Mouse (Mus musculus) CH12.LX (cell line): Measurements from ENCODE around the gene Trpc4ap.

ENCODE experiments used
- CTCF ChIP-seq, 2 experiments: IDR thresholded peaks in 1 of 2; conservative IDR thresholded peaks in 1 of 2; 2 replicates each; pipeline ENCODE4 v1.5.1; 2011 to 2012; ENCODE audit warnings: low read depth in 2 of 2, low read length in 2 of 2, improper control_type of control experiment in 1 of 2, inconsistent platforms in 1 of 2, mild to moderate bottlenecking in 1 of 2, moderate library complexity in 1 of 2
- EP300 ChIP-seq: IDR thresholded peaks from 2 replicates; pipeline ENCODE4 v1.6.1; 2011; ENCODE audit warnings: low read length, improper control_type of control experiment
- KAT2A ChIP-seq: IDR thresholded peaks from 2 replicates; pipeline ENCODE4 v1.6.1; 2012; ENCODE audit warnings: low read length, improper control_type of control experiment, inconsistent platforms; ENCODE audit not compliant: insufficient replicate concordance
- POLR2A ChIP-seq: IDR thresholded peaks from 2 replicates; pipeline ENCODE4 v1.6.1; 2011; ENCODE audit warnings: low read depth, mild to moderate bottlenecking, improper control_type of control experiment, low read length
- ZC3H11A ChIP-seq: IDR thresholded peaks from 2 replicates; pipeline ENCODE4 v1.6.1; 2012; ENCODE audit warnings: low read depth, mild to moderate bottlenecking, inconsistent platforms, low read length, improper control_type of control experiment

- no peak for TF ChIP-seq CTCF (conservative IDR thresholded peaks at IDR 0.05 in 1 of 2, IDR thresholded peaks at IDR 0.05 in 1 of 2; ENCODE audit: low read depth in 2 of 2, low read length in 2 of 2)
- no peak for TF ChIP-seq POLR2A
- TF ChIP-seq KAT2A = no peak
- TF ChIP-seq EP300 = no peak
- no peak for TF ChIP-seq ZC3H11A
Observed at GRCm38 (mm10) chr2:155610978-155611377, 81.2 kb downstream of the Trpc4ap start, which contains the start of gene Myh7b.
